Mouse (Mus musculus) ES-Bruce4 (cell line): ENCODE measurements at regions not wholly inside any gene's neighbourhood (a gene's known extent, or its start where the extent isn't known, plus 50 kb on each side); places are given as distances from the start of the nearest gene placed in this dataset.

Source experiments
- H3K27ac ChIP-seq: 2 replicates; pipeline ENCODE4 v1.5.1; 2012; ENCODE audit warnings: low read length, inconsistent platforms; ENCODE audit not compliant: insufficient read depth
- H3K27me3 ChIP-seq: 2 replicates; pipeline ENCODE4 v1.6.1; 2012; ENCODE audit warnings: mild to moderate bottlenecking, low read length, inconsistent platforms; ENCODE audit not compliant: control insufficient read depth, poor library complexity, insufficient read depth, severe bottlenecking
- H3K36me3 ChIP-seq: 2 replicates; pipeline ENCODE4 v1.6.1; 2012; ENCODE audit warnings: inconsistent platforms, mild to moderate bottlenecking, low read length, moderate library complexity; ENCODE audit not compliant: control insufficient read depth, poor library complexity, insufficient read depth, severe bottlenecking
- H3K4me1 ChIP-seq: one replicate; pipeline ENCODE4 v1.8.1; 2011; ENCODE audit warnings: low read length; ENCODE audit not compliant: control insufficient read depth, insufficient read depth
- H3K4me3 ChIP-seq: 2 replicates; pipeline ENCODE4 v1.5.1; 2011; ENCODE audit warnings: low read depth, mild to moderate bottlenecking, low read length
- H3K9ac ChIP-seq: 2 replicates; pipeline ENCODE4 v1.6.1; 2012; ENCODE audit warnings: low read depth, mild to moderate bottlenecking, inconsistent platforms; ENCODE audit not compliant: poor library complexity, severe bottlenecking
- H3K9me3 ChIP-seq: replicated peaks from 2 replicates; pipeline ENCODE4 v1.6.1; 2012; ENCODE audit warnings: mild to moderate bottlenecking, low read length, inconsistent platforms; ENCODE audit not compliant: control insufficient read depth, poor library complexity, insufficient read depth, severe bottlenecking
- CTCF ChIP-seq: IDR thresholded peaks from one replicate; pipeline ENCODE4 v1.8.1; 2011; ENCODE audit warnings: low read depth, low read length
- EP300 ChIP-seq: IDR thresholded peaks from 2 replicates; pipeline ENCODE4 v1.6.1; 2011; ENCODE audit warnings: low read depth, low read length; ENCODE audit not compliant: insufficient read depth
- POLR2A ChIP-seq: IDR thresholded peaks from one replicate; pipeline ENCODE4 v1.8.1; 2011; ENCODE audit warnings: low read length; ENCODE audit not compliant: insufficient read depth

- no peak for TF ChIP-seq CTCF
- TF ChIP-seq EP300 = no peak
- TF ChIP-seq POLR2A = no peak
- no peak overlapping the region for H3K4me3 ChIP-seq
- no peaks in the 10 kb centered on the region for H3K4me1 ChIP-seq
- H3K9ac ChIP-seq = no peak overlapping the region
- no peaks in the 10 kb centered on the region for H3K36me3 ChIP-seq
- no peaks in the 10 kb centered on the region for H3K27me3 ChIP-seq
- H3K9me3 ChIP-seq = no peaks in the 10 kb centered on the region
- H3K27ac ChIP-seq = no peak overlapping the region
These were observed 67.5 kb upstream of the Cd180 start for GRCm38 (mm10) chr13:102625836-102626340.

DNA sequence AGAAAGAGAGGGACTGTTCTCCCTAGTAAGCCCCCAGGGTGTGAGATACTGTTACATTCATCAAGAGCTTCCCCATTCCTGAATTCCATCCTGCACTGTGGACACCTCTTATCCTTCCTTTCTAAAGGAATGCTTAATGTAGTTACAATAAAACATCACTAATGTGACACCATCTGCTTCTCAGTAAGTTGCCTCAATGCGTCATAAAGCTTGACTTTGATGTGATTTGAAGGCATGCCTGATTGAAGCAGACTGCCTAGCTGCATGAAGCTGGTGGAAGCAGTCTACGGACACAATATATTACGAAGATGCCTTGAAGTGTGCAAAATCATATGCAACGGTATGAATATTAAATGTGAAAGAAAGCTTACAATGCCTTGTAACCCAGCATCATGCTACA lies 65.6 kb upstream of the Cd180 start:
- no peak overlapping the region for H3K27ac ChIP-seq
- no peak for TF ChIP-seq CTCF
- no peak for TF ChIP-seq POLR2A
- no peak for TF ChIP-seq EP300
- no peaks in the 10 kb centered on the region for H3K27me3 ChIP-seq
- no peak overlapping the region for H3K9ac ChIP-seq
- no peaks in the 10 kb centered on the region for H3K36me3 ChIP-seq
- H3K4me1 ChIP-seq = no peaks in the 10 kb centered on the region
- H3K4me3 ChIP-seq = no peak overlapping the region
- H3K9me3 ChIP-seq = no peaks in the 10 kb centered on the region

- Histone ChIP-seq H3K4me1 (no peaks in the 10 kb centered on the region), H3K36me3 (no peaks in the 10 kb centered on the region), H3K27ac (no peak overlapping the region), H3K27me3 (no peaks in the 10 kb centered on the region), H3K9ac (no peak overlapping the region), H3K9me3 (no peaks in the 10 kb centered on the region), H3K4me3 (no peak overlapping the region)
- TF ChIP-seq CTCF = no peak
- TF ChIP-seq POLR2A = no peak
- TF ChIP-seq EP300 = no peak
These were observed 64.2 kb upstream of the Cd180 start for GRCm38 (mm10) chr13:102629176-102629575.

DNA sequence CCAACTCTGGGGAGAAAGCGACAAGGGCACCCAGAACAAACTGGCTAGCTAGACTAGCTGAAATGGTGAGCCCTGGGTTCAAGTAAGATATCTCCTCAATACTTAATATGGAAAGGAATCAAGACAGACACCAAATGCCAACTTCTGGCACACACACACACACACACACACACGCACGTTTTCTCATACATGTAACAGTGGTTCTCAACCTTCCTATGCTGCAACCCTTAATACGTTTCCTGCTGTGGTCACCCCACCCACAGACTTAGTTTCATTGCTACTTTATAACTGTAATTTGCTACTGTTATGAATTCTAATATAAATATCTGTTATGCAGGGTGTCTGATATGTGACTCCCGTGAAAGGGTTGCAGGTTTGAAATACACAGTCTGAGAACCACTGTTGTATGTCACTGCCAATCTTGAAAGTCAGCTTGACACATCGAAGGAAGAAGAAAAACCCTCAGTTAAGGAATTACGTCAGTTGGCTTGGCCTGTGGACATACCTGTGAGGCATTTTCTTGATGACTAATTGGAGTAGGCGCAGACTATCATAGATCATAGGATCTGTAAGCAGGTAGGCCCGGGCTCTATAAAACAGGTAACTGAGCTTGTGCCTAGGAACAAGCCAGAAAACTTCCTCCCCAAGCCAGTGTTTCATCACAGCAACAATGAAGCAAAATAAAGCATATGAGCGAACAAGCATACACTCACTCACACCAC lies 59.0 kb upstream of the Cd180 start:
- Histone ChIP-seq H3K27me3 (no peaks in the 10 kb centered on the region), H3K9me3 (peaks cover 4% of the 10 kb centered on the region; the same call in 1 of the 2 replicates), H3K4me3 (no peak overlapping the region), H3K27ac (no peak overlapping the region), H3K4me1 (no peaks in the 10 kb centered on the region), H3K36me3 (no peaks in the 10 kb centered on the region), H3K9ac (no peak overlapping the region)
- TF ChIP-seq POLR2A (no peak), CTCF (no peak), EP300 (no peak)

DNA sequence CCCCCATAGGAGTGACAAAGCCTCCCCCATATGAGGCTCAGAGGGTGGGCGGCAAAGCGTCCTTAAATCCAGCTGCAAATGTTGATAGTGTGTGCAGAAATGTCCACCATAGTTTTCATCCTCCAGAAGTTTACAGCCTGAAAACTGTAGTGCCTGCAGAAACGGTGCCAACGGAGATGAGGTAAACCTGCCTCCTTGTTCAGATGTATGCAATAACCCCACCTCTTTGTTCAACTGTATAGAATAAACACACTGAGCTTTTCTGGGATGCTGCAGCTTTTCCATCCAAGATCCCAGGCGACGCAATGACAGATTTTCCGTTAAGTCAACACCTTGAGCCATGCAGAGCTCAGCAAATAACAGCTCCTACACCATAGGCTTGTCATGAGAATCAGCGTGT lies 57.3 kb upstream of the Cd180 start:
- Histone ChIP-seq H3K9me3 (peaks cover 4% of the 10 kb centered on the region; the same call in 1 of the 2 replicates), H3K36me3 (no peaks in the 10 kb centered on the region), H3K4me1 (no peaks in the 10 kb centered on the region), H3K9ac (no peak overlapping the region), H3K27ac (no peak overlapping the region), H3K4me3 (no peak overlapping the region), H3K27me3 (no peaks in the 10 kb centered on the region)
- TF ChIP-seq CTCF (no peak), EP300 (no peak), POLR2A (no peak)

- TF ChIP-seq EP300 (no peak), CTCF (no peak), POLR2A (no peak)
- H3K4me3 ChIP-seq = no peak overlapping the region
- H3K27me3 ChIP-seq = no peaks in the 10 kb centered on the region
These were observed 56.3 kb upstream of the Cd180 start for GRCm38 (mm10) chr13:102637059-102637458.

More at GRCm38 (mm10) chr13:102637059-102637458, 56.3 kb upstream of the Cd180 start:
- Histone ChIP-seq H3K27ac (no peak overlapping the region), H3K9me3 (peaks cover 4% of the 10 kb centered on the region; the same call in 1 of the 2 replicates), H3K36me3 (no peaks in the 10 kb centered on the region), H3K4me1 (no peaks in the 10 kb centered on the region), H3K9ac (no peak overlapping the region)
